Mouse (Mus musculus) intestine, embryonic 16.5 days (tissue): ENCODE data around the gene Sprtn. TPM values are rescaled to one million over a fixed set of nuclear protein-coding genes. Genes with fewer than 3 reads are reported as not detected.

Experiments used
- ATAC-seq: fragments of 200-750 bp; cut with Nextera tagmentation; 2 replicates; pipeline ENCODE4 v1.8.0; 2017; ENCODE audit warnings: moderate TSS enrichment, moderate library complexity
- H3K27ac ChIP-seq: fragments of 300-500 bp; sonication (generic); 2 replicates; pipeline ENCODE4 v1.5.1; 2014; ENCODE audit warnings: mild to moderate bottlenecking, low read length
- H3K27me3 ChIP-seq: fragments of 300-500 bp; sonication (generic); replicated peaks from 2 replicates; pipeline ENCODE4 v1.6.1; 2014; ENCODE audit warnings: low read length, control low read depth, mixed read lengths; ENCODE audit not compliant: control insufficient read depth, insufficient read depth
- H3K36me3 ChIP-seq: fragments of 300-500 bp; sonication (generic); 2 replicates; pipeline ENCODE4 v1.6.1; 2014; ENCODE audit warnings: low read length, control low read depth; ENCODE audit not compliant: control insufficient read depth, insufficient read depth
- H3K4me1 ChIP-seq: fragments of 300-500 bp; sonication (generic); 2 replicates; pipeline ENCODE4 v1.6.1; 2014; ENCODE audit warnings: low read length, control low read depth, mixed read lengths; ENCODE audit not compliant: control insufficient read depth, insufficient read depth
- H3K4me2 ChIP-seq: fragments of 300-500 bp; sonication (generic); 2 replicates; pipeline ENCODE4 v1.6.1; 2014; ENCODE audit warnings: low read depth, low read length, control low read depth
- H3K4me3 ChIP-seq: fragments of 300-500 bp; sonication (generic); 2 replicates; pipeline ENCODE4 v1.5.1; 2014; ENCODE audit warnings: mild to moderate bottlenecking, low read length
- H3K9ac ChIP-seq: fragments of 300-500 bp; sonication (generic); 2 replicates; pipeline ENCODE4 v1.6.1; 2014; ENCODE audit warnings: low read depth, low read length
- H3K9me3 ChIP-seq: fragments of 300-500 bp; sonication (generic); 2 replicates; pipeline ENCODE4 v1.6.1; 2016; ENCODE audit warnings: low read length, control low read depth; ENCODE audit not compliant: control insufficient read depth
- WGBS: fragments of 180-500 bp; shearing (Covaris S2); extraction: QIAGEN DNeasy Blood & Tissue Kit; methylation state at CpG from one replicate; pipeline ENCODE4 v1.1.7; 2014; 5-methylcytosine and 5-hydroxymethylcytosine counted together
- polyA plus RNA-seq: library from polyadenylated mRNA; unstranded; fragments of >200 nt; fragmentation: Nextera tagmentation; extraction: Ambion mirVana; gene quantifications from 2 replicates; pipeline ENCODE4 v1.2.1, GENCODE M21; 2015

The Sprtn gene
- polyA plus RNA-seq, 1 experiment from 2014 or later, result 6.1 TPM

DNA sequence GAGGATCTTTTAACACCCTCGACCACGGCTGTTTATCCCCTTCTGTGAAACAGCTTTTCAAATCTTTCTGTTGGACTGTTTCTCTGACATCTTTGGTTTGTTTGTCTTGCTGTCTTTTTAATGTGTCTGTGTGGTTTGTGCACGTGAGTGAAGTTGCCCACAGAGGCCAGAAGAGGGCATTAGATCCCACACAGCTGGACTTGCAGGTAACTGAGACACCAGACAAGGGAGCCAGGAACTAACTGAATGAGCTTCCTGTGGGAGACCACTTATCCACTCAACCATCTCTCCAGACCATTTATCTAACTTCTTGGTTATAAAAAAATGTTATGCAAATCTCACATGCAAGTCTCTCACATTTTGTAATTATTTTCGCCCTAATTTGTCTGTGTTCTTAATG lies 33.0 kb downstream of the Sprtn start:
- Histone ChIP-seq H3K4me3 (no peak overlapping the region), H3K9ac (no peak overlapping the region), H3K27me3 (no peaks in the 10 kb centered on the region), H3K36me3 (no peaks in the 10 kb centered on the region), H3K4me1 (peaks cover 10% of the 10 kb centered on the region), H3K9me3 (no peaks in the 10 kb centered on the region), H3K4me2 (no peak overlapping the region), H3K27ac (no peak overlapping the region)
- WGBS, result 91% methylated on average over 4 of the region's 4 CpGs
- no peak for ATAC-seq

DNA sequence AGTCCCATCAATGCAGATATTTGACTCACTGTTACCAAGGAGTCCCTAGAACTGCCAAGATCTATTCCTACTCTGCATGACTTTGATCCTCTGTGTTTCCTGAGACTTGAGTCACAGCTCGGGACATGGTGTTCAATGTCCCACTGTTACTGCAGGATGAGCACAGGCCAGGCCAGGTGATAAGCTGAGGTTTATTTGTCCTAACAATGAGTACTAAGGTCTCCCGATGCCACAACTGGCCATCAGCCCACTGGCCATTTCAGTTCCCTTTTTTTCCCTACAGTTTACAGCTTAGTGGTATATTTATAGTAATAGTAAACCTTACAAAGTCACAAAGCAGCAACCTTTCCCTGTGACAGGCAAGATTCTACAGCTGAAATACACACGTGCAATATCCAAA lies 34.7 kb downstream of the Sprtn start:
- no peak overlapping the region for H3K4me2 ChIP-seq
- no peaks in the 10 kb centered on the region; the same call in 1 of the 2 replicates for H3K4me1 ChIP-seq
- H3K36me3 ChIP-seq, result peaks cover under 1% of the 10 kb centered on the region; the same call in 1 of the 2 replicates
- no peaks in the 10 kb centered on the region for H3K9me3 ChIP-seq
- no peak overlapping the region for H3K9ac ChIP-seq
- no peaks in the 10 kb centered on the region for H3K27me3 ChIP-seq
- H3K27ac ChIP-seq, result no peak overlapping the region
- H3K4me3 ChIP-seq, result no peak overlapping the region
- no peak for ATAC-seq
- 76% methylated on average over 3 of the region's 3 CpGs for WGBS

DNA sequence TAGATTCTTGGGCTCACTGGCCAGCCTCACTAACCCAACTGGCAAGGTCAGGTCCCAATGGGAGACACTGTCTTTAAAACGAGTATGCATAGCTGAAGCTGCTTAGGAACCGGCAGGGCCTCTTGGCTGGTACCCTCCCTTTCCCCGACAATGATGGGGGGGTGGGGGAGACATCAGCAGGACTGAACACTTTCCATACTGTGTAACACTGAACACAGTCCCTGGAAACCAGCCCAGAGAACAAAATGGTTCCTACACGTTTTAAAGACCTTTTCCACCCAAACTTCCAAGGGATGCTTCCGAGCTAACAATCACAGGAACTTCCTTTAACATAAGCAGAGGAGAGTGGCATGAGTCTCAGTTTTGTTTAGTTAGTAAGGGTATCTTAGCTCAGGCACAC lies 37.4 kb downstream of the Sprtn start:
- WGBS, result 84% methylated on average over 5 of the region's 5 CpGs
- Histone ChIP-seq H3K4me3 (no peak overlapping the region), H3K27me3 (no peaks in the 10 kb centered on the region), H3K4me2 (no peak overlapping the region), H3K27ac (no peak overlapping the region), H3K9ac (no peak overlapping the region), H3K4me1 (no peaks in the 10 kb centered on the region), H3K9me3 (no peaks in the 10 kb centered on the region), H3K36me3 (peaks cover 9% of the 10 kb centered on the region; the same call in 1 of the 2 replicates)
- no peak for ATAC-seq

DNA sequence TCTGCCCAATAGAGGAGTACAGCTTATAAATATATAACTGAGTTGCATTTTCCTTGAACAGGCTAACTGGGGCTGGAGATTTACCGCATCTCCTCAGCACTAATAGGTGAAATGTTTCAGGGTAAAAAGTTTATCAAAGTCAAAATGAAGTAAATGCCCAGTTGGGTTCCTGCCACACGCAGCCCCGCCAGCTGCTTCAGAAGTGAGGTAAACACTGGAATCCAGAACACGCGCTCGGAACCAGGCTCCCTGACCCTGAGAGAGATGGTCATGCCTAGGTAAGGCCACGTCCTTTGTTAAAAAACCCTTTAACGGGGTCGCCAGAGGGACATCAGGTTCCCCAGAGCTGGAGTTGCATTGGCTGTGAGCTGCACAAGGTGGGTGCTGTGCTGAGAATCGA lies 39.0 kb downstream of the Sprtn start:
- WGBS, result 94% methylated on average over 10 of the region's 10 CpGs
- Histone ChIP-seq H3K4me2 (no peak overlapping the region), H3K4me1 (no peaks in the 10 kb centered on the region), H3K9ac (no peak overlapping the region), H3K27me3 (no peaks in the 10 kb centered on the region), H3K9me3 (no peaks in the 10 kb centered on the region), H3K36me3 (peaks cover 12% of the 10 kb centered on the region; the same call in 1 of the 2 replicates), H3K4me3 (no peak overlapping the region), H3K27ac (no peak overlapping the region)
- ATAC-seq, result no peak

DNA sequence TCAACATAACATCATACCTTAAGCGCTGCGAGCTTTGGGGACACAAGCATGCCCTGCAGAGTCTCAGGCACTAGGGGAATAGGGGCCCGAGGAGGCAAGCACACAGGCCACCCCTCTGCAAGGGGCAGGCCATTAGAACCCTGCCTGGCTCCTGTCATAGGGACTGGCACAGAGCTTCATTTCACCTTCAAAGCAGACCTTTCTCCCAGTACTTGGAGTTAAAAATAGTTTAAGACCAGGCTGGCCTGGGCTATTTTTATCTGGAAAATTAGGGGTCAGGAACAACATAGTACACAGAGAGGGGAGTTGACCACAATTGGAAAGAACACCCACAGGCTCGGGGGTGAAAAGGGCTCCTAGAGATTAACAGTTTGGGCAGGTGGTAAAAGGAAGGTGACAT lies 39.6 kb downstream of the Sprtn start:
- ATAC-seq, result no peak
- Histone ChIP-seq H3K4me2 (no peak overlapping the region), H3K27me3 (no peaks in the 10 kb centered on the region), H3K36me3 (peaks cover 12% of the 10 kb centered on the region; the same call in 1 of the 2 replicates), H3K9ac (no peak overlapping the region), H3K4me3 (no peak overlapping the region), H3K4me1 (no peaks in the 10 kb centered on the region), H3K9me3 (no peaks in the 10 kb centered on the region), H3K27ac (no peak overlapping the region)
- 96% methylated on average over 4 of the region's 4 CpGs for WGBS

DNA sequence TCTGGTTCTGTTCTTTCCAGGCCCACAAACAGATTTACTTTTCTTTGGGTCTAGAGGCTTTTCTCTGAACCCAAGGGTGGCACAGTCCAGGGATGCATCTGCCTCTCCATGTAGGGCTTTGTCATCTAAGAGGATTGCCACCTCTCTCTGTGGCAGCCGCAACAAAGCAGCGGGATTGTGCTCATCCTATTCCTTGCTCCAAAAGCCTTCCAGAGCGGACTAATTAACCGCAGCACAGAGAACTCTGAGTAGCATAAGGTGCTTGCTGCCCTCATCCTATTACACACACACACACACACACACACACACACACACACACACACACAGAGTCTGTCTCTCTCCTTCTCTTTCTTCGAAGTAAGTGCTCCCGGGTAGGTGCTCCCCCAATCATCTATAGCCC lies 46.1 kb downstream of the Sprtn start:
- no peaks in the 10 kb centered on the region for H3K27me3 ChIP-seq
- no peak overlapping the region for H3K4me3 ChIP-seq
- 91% methylated on average over 6 of the region's 6 CpGs for WGBS
- H3K4me1 ChIP-seq, result peaks cover 21% of the 10 kb centered on the region
- no peaks in the 10 kb centered on the region for H3K9me3 ChIP-seq
- no peak overlapping the region for H3K27ac ChIP-seq
- no peak for ATAC-seq
- no peak overlapping the region for H3K4me2 ChIP-seq
- H3K9ac ChIP-seq, result no peak overlapping the region
- 0 out of 2 replicates have a peak, but pooled peaks cover 4% of the 10 kb centered on the region for H3K36me3 ChIP-seq

DNA sequence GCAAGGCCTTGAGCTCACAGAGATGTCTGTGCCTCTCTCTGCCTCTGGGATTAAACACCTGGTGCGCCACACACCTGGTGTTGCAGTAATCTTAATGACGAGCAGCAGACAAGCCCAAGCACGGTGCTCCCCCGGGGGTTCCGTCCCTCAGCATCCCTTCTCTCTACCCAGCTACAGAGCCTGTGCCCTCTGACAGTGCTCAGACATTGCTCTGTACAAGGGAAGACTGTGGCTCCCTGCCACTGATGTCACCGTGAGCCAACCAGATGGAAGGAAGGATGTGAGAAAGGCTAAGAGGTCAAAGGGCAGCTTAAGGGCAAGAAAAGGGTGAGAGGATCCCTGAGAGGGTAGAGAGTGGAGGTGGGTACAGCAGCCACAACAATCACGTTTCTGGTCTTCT lies 46.7 kb downstream of the Sprtn start:
- no peak overlapping the region for H3K9ac ChIP-seq
- no peaks in the 10 kb centered on the region for H3K27me3 ChIP-seq
- no peak for ATAC-seq
- no peak overlapping the region for H3K4me3 ChIP-seq
- no peak overlapping the region for H3K4me2 ChIP-seq
- H3K27ac ChIP-seq, result no peak overlapping the region
- WGBS, result 67% methylated on average over 7 of the region's 7 CpGs
- 0 out of 2 replicates have a peak, but pooled peaks cover 4% of the 10 kb centered on the region for H3K36me3 ChIP-seq
- H3K4me1 ChIP-seq, result peaks cover 21% of the 10 kb centered on the region
- H3K9me3 ChIP-seq, result no peaks in the 10 kb centered on the region

DNA sequence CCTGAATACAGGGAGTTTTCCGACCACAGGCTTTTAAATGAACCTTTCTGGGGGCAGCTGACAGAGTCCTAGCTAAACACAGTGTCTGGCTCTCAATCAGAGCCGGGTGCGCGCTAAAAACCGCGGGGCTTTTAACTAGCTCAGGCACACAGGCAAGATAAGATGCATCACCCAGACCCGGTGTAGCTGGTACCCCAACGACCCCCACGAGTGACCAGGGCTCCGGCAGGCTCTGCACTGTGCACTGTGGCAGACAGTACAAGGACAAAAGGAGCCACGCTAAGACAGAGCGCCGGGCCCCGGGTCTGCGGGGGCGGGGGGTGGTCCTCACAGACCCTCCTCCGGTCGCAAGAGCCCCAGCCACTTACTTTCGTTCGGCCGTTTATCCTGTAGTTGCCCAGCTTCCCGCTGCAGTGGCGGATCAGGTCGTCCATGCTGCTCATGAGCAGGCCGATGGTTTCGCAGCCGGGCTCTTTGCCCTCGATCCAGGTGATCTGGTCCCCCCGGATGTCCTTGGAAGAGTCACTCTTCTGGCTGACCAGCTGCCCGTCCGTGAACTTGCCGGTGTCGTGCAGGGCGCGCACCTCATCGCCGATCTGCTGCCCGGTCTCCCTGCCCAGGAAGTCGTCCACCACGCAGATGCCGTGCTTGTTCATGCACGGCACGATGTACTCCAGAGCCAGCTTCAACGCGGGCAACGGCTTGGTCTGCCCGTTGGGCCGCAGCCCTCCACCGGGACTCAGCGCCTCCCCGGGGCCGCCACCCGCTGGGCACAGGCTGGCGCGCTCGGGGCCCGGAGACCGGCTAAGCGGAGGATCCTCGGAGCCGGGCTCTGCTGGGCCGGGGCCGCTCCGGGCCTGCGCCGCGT lies 50.4 kb downstream of the Sprtn start:
- no peaks in the 10 kb centered on the region for H3K36me3 ChIP-seq
- WGBS, result under 1% methylated on average over 52 of the region's 67 CpGs
- ATAC-seq, result peak; percentile 7
- peak overlapping the region; percentile 98 for H3K27ac ChIP-seq
- H3K4me1 ChIP-seq, result peaks cover 35% of the 10 kb centered on the region
- H3K4me3 ChIP-seq, result peak overlapping the region; percentile 92
- H3K4me2 ChIP-seq, result peak overlapping the region; percentile 88
- no peaks in the 10 kb centered on the region for H3K9me3 ChIP-seq
- H3K9ac ChIP-seq, result peak overlapping the region; percentile 87
- H3K27me3 ChIP-seq, result no peaks in the 10 kb centered on the region

DNA sequence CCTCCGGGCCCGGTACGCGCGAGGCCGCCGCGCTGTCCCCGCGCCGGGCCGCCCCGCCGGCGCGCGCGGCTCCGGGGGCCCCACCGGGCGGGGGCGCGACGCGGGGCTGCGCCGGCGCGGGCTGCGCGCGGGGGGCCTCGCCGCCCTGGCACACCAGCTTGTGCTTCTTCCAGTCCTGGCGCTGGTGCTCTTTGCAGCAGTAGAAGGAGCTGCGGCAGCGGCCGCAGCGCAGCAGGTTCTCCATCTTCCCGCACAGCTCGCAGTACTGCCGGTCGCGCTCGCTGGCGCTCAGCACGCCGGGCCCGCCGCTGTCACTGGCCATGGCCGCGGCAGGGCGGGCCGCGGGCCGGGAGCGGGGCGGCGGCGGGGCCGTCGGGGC lies 51.0 kb downstream of the Sprtn start:
- Histone ChIP-seq H3K4me3 (peak overlapping the region; percentile 92), H3K9me3 (no peaks in the 10 kb centered on the region), H3K9ac (peak overlapping the region; percentile 87), H3K4me2 (peak overlapping the region; percentile 88), H3K27me3 (no peaks in the 10 kb centered on the region), H3K4me1 (peaks cover 35% of the 10 kb centered on the region), H3K36me3 (no peaks in the 10 kb centered on the region), H3K27ac (peak overlapping the region; percentile 98)
- ATAC-seq, result peak; percentile 27
- under 1% methylated on average over 40 of the region's 62 CpGs for WGBS
